Mouse (Mus musculus): Measurements from ENCODE around the gene Afg1l. TPM values are rescaled to one million over a fixed set of nuclear protein-coding genes. Genes with fewer than 3 reads are reported as not detected.

The Afg1l gene
- polyA plus RNA-seq, 1 experiment from 2014 or later = 8.9 TPM

DNA sequence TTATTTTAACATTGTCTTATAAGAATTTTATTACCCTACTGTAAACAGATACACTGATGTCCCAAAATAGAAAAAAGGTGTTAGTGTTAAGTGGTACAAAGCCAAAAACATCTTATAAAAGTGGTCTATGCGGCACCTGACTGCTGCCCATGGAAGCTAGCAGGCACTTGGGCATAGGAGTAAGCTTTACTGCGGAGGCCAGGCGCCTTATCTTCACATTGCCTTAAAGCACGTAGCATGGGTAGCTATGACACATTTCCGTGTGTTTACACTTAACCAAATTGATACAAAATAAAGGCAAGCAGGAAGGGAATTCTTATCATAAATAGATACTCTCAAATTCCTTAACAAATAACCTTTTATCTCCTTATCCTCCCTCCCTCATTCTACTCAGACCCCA lies 135.7 kb downstream of the Afg1l start:
- Histone ChIP-seq H3K4me1 (replicated peaks) (peaks cover 37% of the 10 kb centered on the region), H3K27ac (replicated peaks) (no peak overlapping the region), H3K36me3 (no peaks in the 10 kb centered on the region), H3K9ac (no peak overlapping the region), H3K27me3 (no peaks in the 10 kb centered on the region), H3K4me2 (no peak overlapping the region), H3K4me3 (no peak overlapping the region), H3K9me3 (no peaks in the 10 kb centered on the region)
- 94% methylated on average over 5 of the region's 5 CpGs for WGBS
- ATAC-seq (ENCODE audit: low FRiP score, low read depth) = no peak

DNA sequence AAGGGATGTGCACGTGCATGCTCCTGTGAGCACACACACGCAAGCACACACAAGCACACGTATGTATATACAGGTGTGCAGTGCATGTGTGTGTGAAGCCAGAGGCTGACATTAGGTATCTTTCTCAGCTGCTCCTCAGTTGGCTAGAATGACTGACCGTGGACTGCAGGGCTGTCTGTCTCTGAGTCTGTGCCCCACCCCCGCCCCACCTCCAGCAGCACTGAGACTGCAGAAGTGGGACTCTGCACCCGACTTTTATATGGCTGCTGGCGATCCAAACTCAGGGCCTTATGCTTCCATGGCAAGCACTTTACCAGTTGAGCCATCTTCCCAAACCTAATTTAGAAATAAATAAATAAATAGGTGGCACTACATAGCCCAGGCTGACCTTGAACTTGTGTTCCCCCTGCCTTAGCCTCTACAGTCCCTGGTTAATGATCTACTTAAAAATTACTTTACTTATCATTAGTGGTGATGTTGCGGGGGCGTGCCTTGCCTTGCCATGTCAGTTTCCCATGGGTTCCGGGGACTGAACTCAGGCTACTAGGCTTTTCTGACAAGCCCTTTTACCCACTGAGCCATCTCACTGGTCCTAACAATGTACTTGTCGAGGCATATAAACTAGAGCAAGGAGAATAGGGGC lies 136.4 kb downstream of the Afg1l start:
- H3K27me3 ChIP-seq = peaks cover 1% of the 10 kb centered on the region; the same call in 1 of the 2 replicates
- H3K36me3 ChIP-seq = no peaks in the 10 kb centered on the region
- H3K4me3 ChIP-seq = no peak overlapping the region
- H3K9ac ChIP-seq = no peak overlapping the region
- WGBS = 83% methylated on average over 11 of the region's 11 CpGs
- H3K4me2 ChIP-seq = no peak overlapping the region
- no peaks in the 10 kb centered on the region for H3K9me3 ChIP-seq
- H3K27ac ChIP-seq (replicated peaks) = no peak overlapping the region
- peaks cover 37% of the 10 kb centered on the region for H3K4me1 ChIP-seq (replicated peaks)
- no peak for ATAC-seq (ENCODE audit: low FRiP score, low read depth)

DNA sequence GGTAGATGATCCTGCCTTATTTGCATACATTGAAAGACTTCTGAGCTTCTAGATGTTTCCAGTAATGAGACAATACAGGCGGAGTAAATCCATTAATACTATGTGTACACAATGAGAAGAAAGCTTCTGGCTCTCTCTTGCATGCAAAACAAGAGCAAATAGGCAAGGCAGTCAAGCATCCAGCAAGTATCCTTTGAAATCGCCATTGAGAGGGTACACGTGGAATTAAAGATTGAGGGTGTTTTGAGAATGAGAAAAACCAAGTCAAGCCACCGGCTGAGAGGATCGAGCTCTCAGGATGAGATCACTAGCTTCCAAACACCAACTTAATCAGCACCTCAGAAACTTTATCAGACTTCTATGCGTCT lies 138.0 kb downstream of the Afg1l start:
- ATAC-seq (ENCODE audit: low FRiP score, low read depth) = no peak
- H3K9me3 ChIP-seq = no peaks in the 10 kb centered on the region
- no peak overlapping the region for H3K9ac ChIP-seq
- peaks cover 3% of the 10 kb centered on the region; the same call in 1 of the 2 replicates for H3K27me3 ChIP-seq
- H3K36me3 ChIP-seq = no peaks in the 10 kb centered on the region
- 27% methylated on average over 6 of the region's 6 CpGs for WGBS
- H3K4me2 ChIP-seq = no peak overlapping the region
- H3K4me3 ChIP-seq = no peak overlapping the region
- peaks cover 26% of the 10 kb centered on the region for H3K4me1 ChIP-seq (replicated peaks)
- peak overlapping the region; percentile 43; the same call in 1 of the 2 replicates for H3K27ac ChIP-seq (replicated peaks)

DNA sequence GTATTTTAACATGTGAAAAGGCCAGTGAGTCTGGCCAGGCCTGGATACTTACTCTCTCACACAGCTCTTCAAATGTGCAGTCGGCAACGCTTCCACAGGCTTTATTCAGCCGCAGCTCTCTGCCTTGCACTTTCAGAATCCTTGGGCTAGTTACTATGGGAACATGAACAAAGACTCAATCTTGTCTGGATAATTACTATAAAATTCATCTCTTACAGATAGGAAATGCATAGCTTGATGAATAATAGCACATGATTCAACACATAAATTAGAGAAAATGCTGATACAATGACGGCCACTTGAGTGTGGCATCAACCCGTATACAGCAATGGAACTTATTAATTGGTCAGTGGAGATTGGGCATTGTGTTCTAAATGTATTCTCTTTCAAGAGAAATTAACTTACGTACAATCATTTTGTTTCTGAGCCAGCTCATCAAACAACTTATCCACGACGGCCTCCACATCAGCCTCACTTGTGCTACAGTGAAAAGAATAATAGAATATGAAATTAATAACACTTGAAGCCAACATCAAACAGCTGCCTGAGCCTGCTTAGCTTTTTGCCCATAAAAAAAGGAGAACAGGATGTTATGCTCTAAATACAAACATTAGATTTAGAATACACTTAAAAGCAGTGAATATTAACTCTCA lies 138.5 kb downstream of the Afg1l start:
- Histone ChIP-seq H3K36me3 (no peaks in the 10 kb centered on the region), H3K4me1 (replicated peaks) (peaks cover 26% of the 10 kb centered on the region), H3K4me2 (no peak overlapping the region), H3K4me3 (no peak overlapping the region), H3K9ac (no peak overlapping the region), H3K9me3 (no peaks in the 10 kb centered on the region), H3K27me3 (peaks cover 3% of the 10 kb centered on the region; the same call in 1 of the 2 replicates), H3K27ac (replicated peaks) (peak overlapping the region; percentile 43)
- peak; percentile 71; the same call in 1 of the 2 replicates for ATAC-seq (ENCODE audit: low FRiP score, low read depth)
- WGBS = 14% methylated on average over 8 of the region's 8 CpGs

GRCm38 (mm10) chr10:42338456-42338855 lies 139.9 kb downstream of the Afg1l start:
- Histone ChIP-seq H3K4me3 (no peak overlapping the region), H3K9me3 (no peaks in the 10 kb centered on the region), H3K27ac (replicated peaks) (no peak overlapping the region), H3K4me2 (no peak overlapping the region), H3K9ac (no peak overlapping the region), H3K36me3 (no peaks in the 10 kb centered on the region), H3K27me3 (peaks cover 3% of the 10 kb centered on the region; the same call in 1 of the 2 replicates), H3K4me1 (replicated peaks) (peaks cover 26% of the 10 kb centered on the region)
- no peak for ATAC-seq (ENCODE audit: low FRiP score, low read depth)
- 44% methylated on average over 9 of the region's 9 CpGs for whole genome bisulfite sequencing

DNA sequence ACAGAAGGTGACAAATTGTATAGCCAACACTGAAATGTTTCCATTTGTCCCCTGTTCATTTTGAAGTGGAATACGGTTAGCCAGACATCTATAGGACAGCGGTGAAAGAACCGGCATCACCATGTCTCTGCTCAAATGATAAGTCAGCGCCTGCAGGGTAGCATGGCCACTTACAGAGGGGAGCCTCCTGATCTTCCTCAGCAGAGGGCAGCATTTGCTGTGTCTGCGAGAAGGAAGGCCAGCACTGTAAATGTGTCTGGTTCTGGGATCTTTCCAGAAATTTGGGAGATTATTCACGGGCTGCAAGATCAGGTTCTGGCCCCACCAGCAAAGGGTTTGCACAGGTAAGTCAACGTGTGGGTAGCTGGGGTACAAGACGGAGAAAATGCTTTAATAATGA lies 150.8 kb downstream of the Afg1l start:
- Histone ChIP-seq H3K9me3 (no peaks in the 10 kb centered on the region), H3K9ac (no peak overlapping the region), H3K36me3 (no peaks in the 10 kb centered on the region), H3K4me2 (no peak overlapping the region), H3K27me3 (no peaks in the 10 kb centered on the region), H3K27ac (replicated peaks) (no peak overlapping the region), H3K4me1 (replicated peaks) (no peaks in the 10 kb centered on the region), H3K4me3 (no peak overlapping the region)
- ATAC-seq (ENCODE audit: low FRiP score, low read depth) = no peak
- 69% methylated on average over 8 of the region's 8 CpGs for WGBS

GRCm38 (mm10) chr10:42325305-42325704 lies 153.1 kb downstream of the Afg1l start:
- 83% methylated on average over 10 of the region's 10 CpGs for WGBS
- no peak overlapping the region for H3K4me3 ChIP-seq
- H3K27me3 ChIP-seq = no peaks in the 10 kb centered on the region
- H3K4me2 ChIP-seq = no peak overlapping the region
- no peak for ATAC-seq (ENCODE audit: low FRiP score, low read depth)
- no peaks in the 10 kb centered on the region for H3K36me3 ChIP-seq
- no peaks in the 10 kb centered on the region for H3K4me1 ChIP-seq (replicated peaks)
- H3K9ac ChIP-seq = no peak overlapping the region
- no peak overlapping the region for H3K27ac ChIP-seq (replicated peaks)
- no peaks in the 10 kb centered on the region for H3K9me3 ChIP-seq

DNA sequence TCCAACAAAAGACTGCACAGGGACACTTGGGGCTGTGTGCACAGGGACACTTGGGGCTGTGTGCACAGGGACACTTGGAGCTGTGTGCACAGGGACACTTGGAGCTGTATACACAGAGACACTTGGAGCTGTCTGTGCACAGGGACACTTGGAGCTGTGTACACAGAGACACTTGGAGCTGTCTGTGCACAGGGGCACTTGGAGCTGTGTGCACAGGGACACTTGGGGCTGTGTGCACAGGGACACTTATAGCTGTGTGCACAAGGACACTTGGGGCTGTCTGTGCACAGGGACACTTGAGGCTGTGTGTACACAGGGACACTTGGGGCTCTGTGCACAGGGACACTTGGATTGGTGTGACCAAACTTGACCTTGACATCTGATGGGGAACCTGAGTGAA lies 154.4 kb downstream of the Afg1l start:
- no peak for ATAC-seq (ENCODE audit: low FRiP score, low read depth)
- no peak overlapping the region for H3K9ac ChIP-seq
- no peak overlapping the region for H3K27ac ChIP-seq (replicated peaks)
- H3K9me3 ChIP-seq = no peaks in the 10 kb centered on the region
- H3K4me3 ChIP-seq = no peak overlapping the region
- no peak overlapping the region for H3K4me2 ChIP-seq
- no peaks in the 10 kb centered on the region for H3K27me3 ChIP-seq
- no peaks in the 10 kb centered on the region for H3K4me1 ChIP-seq (replicated peaks)
- H3K36me3 ChIP-seq = no peaks in the 10 kb centered on the region

DNA sequence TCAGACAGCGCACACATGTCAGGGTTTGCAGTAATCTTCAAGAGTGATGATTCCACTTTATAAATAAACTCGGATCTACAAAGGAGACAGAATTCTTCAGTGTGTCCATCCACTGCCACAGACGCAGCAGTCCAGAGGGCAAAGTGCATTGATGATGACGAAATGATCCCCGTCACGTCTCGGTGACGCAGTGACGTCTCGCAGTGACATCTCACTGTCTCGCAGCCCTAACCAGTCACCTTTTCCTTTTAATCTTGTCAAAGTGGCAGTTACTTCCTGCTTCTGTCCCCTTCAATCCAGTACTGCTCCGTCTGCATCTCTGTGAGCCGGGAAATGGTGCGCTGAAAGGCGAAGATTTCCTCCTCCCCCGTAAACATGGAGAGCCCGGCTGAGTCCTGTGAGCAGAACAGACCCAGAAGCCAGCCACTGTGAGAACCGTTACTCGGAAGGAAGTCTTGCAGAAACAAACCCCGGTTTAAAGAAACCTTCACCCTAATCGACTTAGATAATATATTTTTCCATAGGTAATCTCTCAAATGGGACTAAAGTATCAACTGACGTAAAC lies 165.1 kb downstream of the Afg1l start:
- no peak overlapping the region for H3K4me3 ChIP-seq
- no peak overlapping the region for H3K9ac ChIP-seq
- WGBS = 85% methylated on average over 22 of the region's 22 CpGs
- no peaks in the 10 kb centered on the region for H3K9me3 ChIP-seq
- peaks cover 5% of the 10 kb centered on the region; the same call in 1 of the 2 replicates for H3K27me3 ChIP-seq
- H3K27ac ChIP-seq (replicated peaks) = no peak overlapping the region
- H3K4me2 ChIP-seq = no peak overlapping the region
- H3K4me1 ChIP-seq (replicated peaks) = 0 out of 2 replicates have a peak, but pooled peaks cover 4% of the 10 kb centered on the region
- H3K36me3 ChIP-seq = no peaks in the 10 kb centered on the region
- ATAC-seq (ENCODE audit: low FRiP score, low read depth) = no peak

- ATAC-seq (ENCODE audit: low FRiP score, low read depth) = no peak
- Histone ChIP-seq H3K9me3 (no peaks in the 10 kb centered on the region), H3K9ac (no peak overlapping the region), H3K4me3 (no peak overlapping the region), H3K27ac (replicated peaks) (no peak overlapping the region), H3K4me1 (replicated peaks) (0 out of 2 replicates have a peak, but pooled peaks cover 5% of the 10 kb centered on the region), H3K27me3 (peaks cover 5% of the 10 kb centered on the region; the same call in 1 of the 2 replicates), H3K4me2 (no peak overlapping the region), H3K36me3 (no peaks in the 10 kb centered on the region)
- WGBS = 68% methylated on average over 1 of the region's 1 CpGs
Measured at GRCm38 (mm10) chr10:42312557-42312956, 165.8 kb downstream of the Afg1l start.

- 35% methylated on average over 8 of the region's 8 CpGs for WGBS
Measured at GRCm38 (mm10) chr10:42308687-42308987, 169.7 kb downstream of the Afg1l start.

DNA sequence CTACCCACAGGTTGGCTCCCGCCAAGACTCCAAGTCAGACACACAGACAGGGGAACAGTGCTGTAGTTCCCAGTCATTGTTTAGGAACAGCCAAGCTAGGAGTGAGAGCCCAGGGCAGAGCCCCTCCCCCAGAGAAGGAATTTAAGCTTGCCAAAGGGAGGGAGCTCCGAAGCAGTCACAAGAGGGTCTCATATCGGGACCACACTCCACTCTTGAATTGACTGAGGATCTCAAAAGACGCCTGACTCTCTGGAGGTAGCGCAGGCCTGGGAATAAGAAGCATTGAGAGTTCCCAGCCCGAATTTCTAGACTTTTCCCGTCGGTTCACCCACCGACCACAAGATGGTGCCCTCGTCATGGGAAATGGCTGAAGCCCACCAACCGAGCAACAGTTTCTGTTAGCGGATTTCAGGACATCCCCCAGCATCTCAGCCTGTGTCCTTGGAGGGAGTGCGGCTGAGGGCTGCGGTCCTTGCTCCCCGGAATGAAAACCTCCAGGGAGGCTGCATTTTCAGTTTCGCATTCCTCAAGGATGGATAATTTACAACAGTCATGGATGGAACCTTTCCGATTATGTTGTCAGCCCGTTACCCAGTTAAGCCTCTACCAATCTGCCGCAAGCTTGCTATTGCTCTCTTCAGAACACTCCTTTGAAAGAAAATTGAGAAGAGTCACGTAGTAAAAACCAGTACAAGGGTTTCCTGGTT lies 170.2 kb downstream of the Afg1l start:
- ATAC-seq (ENCODE audit: low FRiP score, low read depth) = peak; percentile 72; the same call in 1 of the 2 replicates
- Histone ChIP-seq H3K9ac (peak overlapping the region; percentile 28; the same call in 1 of the 2 replicates), H3K4me1 (replicated peaks) (0 out of 2 replicates have a peak, but pooled peaks cover 5% of the 10 kb centered on the region), H3K9me3 (no peaks in the 10 kb centered on the region), H3K27ac (replicated peaks) (no peak overlapping the region), H3K4me3 (peak overlapping the region; percentile 23), H3K27me3 (peaks cover 15% of the 10 kb centered on the region; the same call in 1 of the 2 replicates), H3K4me2 (peak overlapping the region; percentile 53), H3K36me3 (no peaks in the 10 kb centered on the region)
- 7% methylated on average over 20 of the region's 20 CpGs for WGBS

More at GRCm38 (mm10) chr10:42308687-42308987, 169.7 kb downstream of the Afg1l start:
- H3K27ac ChIP-seq (replicated peaks) = no peak overlapping the region
- peak overlapping the region; percentile 53 for H3K4me2 ChIP-seq
- 0 out of 2 replicates have a peak, but pooled peaks cover 5% of the 10 kb centered on the region for H3K4me1 ChIP-seq (replicated peaks)
- peaks cover 15% of the 10 kb centered on the region; the same call in 1 of the 2 replicates for H3K27me3 ChIP-seq
- peak overlapping the region; percentile 23 for H3K4me3 ChIP-seq
- H3K36me3 ChIP-seq = no peaks in the 10 kb centered on the region
- ATAC-seq (ENCODE audit: low FRiP score, low read depth) = no peak
- 0 out of 2 replicates have a peak overlapping the region, but pooled peaks have one; percentile 28 for H3K9ac ChIP-seq
- no peaks in the 10 kb centered on the region for H3K9me3 ChIP-seq

Data from hindbrain, embryonic 15.5 days (tissue).